Mouse (Mus musculus) cortical plate, adult 2 months (tissue): Measurements from ENCODE around the gene Kctd15. TPM values are rescaled to one million over a fixed set of nuclear protein-coding genes. Genes with fewer than 3 reads are reported as not detected.
A peak's percentile ranks its signal among the peaks of the same experiment; 100 is the strongest.

ENCODE experiments used
- H3K27ac ChIP-seq: fragments of 200-500 bp; 2 replicates; pipeline ENCODE4 v1.5.1; 2012; ENCODE audit warnings: low read length, control low read depth, inconsistent platforms; ENCODE audit not compliant: insufficient read depth
- H3K4me1 ChIP-seq: fragments of 200-500 bp; 2 replicates; pipeline ENCODE4 v1.6.1; 2011; ENCODE audit warnings: low read length; ENCODE audit not compliant: control insufficient read depth, insufficient read depth
- H3K4me3 ChIP-seq: fragments of 200-500 bp; 2 replicates; pipeline ENCODE4 v1.5.1; 2011; ENCODE audit warnings: mild to moderate bottlenecking, low read length, control low read depth; ENCODE audit not compliant: insufficient read depth
- CTCF ChIP-seq: fragments of 200-500 bp; IDR thresholded peaks from 2 replicates; pipeline ENCODE4 v1.5.1; 2011; ENCODE audit warnings: mild to moderate bottlenecking, control low read depth, low read length; ENCODE audit not compliant: insufficient read depth; ENCODE audit errors: extremely low read depth
- POLR2A ChIP-seq: fragments of 200-500 bp; IDR thresholded peaks from 2 replicates; pipeline ENCODE4 v1.6.1; 2011; ENCODE audit warnings: mild to moderate bottlenecking, low read length, control low read depth; ENCODE audit not compliant: insufficient read depth; ENCODE audit errors: extremely low read depth
- polyA plus RNA-seq: library from polyadenylated mRNA; depleted of rRNA; stranded (reverse); fragments of >200 nt; gene quantifications from 2 replicates; pipeline ENCODE4 v1.2.3, GENCODE M21; 2012

Kctd15 gene
- polyA plus RNA-seq, 1 experiment: 19.6 TPM

DNA sequence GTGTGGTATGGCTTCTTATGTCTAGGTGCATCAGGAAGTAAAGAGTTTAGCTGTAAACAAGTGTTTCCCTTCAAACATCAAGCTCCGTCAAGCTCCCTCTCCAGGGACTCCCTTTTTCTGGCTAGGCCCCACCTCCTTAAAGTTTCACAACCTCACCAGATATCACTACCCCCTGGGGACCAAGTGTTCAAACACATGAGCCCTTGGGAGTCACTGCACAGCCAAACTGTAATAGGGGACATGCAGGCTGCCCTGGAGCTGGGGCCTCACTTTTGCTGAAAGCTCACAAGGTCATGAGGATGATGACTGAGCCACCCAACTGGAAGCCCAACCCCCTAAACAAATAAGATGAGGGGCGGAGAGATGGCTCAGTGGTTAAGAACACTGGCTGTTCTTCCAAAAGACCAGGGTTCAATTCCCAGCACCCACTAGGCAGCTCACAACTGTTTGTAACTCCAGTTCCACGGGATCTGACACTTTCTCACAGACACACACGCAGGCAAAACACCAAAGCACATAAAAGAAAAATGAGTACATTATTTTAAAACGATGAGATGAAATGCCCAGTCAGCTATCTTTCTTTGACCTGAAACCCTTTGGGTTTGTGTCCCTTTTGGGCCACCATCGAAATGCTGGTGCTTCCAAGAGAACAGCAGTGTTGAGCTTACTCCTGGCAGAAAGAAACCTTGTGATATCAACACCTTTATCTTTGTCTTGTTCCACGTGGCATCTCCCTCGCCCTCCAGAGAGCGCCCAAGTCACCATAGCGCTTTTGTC, 23.4 kb downstream of the Kctd15 start:
- no peak overlapping the region for H3K4me3 ChIP-seq
- no peak overlapping the region for H3K27ac ChIP-seq
- no peak for TF ChIP-seq POLR2A
- no peak for TF ChIP-seq CTCF

GRCm38 (mm10) chr7:34630211-34631085, 26.1 kb downstream of the Kctd15 start:
- Histone ChIP-seq H3K4me1 (no peaks in the 10 kb centered on the region), H3K27ac (no peak overlapping the region), H3K4me3 (0 out of 2 replicates have a peak overlapping the region, but pooled peaks have one; percentile 13)
- TF ChIP-seq CTCF: peak; percentile 8; the same call in 1 of the 2 replicates
- no peak for TF ChIP-seq POLR2A

More for the DNA sequence above, 23.4 kb downstream of the Kctd15 start:
- H3K4me1 ChIP-seq: no peaks in the 10 kb centered on the region

DNA sequence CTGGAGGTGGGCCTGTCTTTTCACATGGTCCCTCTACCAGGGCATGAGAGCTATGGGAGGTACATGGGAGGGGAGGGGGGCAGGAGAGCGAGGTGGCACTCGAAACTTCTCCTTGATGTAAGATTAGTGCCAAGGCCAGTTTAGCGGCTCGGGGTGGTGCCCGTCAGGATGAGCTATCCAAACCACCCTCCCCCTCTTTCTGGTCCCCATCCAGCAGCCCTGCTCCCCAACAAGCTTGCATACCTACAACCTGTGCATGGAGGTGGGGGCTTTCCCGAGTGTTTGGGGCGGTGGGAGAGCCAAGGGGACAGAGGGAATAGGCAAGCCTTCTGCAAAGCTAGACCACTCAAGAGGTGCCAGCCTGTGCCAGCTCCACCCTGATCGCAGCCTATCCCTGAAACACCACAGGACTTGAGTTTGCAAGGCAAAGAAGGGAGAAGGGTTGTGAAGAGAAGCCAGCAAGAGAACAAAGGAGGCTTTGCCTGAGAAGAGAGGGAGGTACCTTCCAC, 26.8 kb downstream of the Kctd15 start:
- Histone ChIP-seq H3K27ac (no peak overlapping the region), H3K4me1 (no peaks in the 10 kb centered on the region), H3K4me3 (no peak overlapping the region)
- TF ChIP-seq CTCF (no peak), POLR2A (no peak)

- Histone ChIP-seq H3K4me1 (no peaks in the 10 kb centered on the region), H3K27ac (no peak overlapping the region), H3K4me3 (no peak overlapping the region)
- no peak for TF ChIP-seq CTCF
- TF ChIP-seq POLR2A: no peak
Measured at GRCm38 (mm10) chr7:34620411-34620810, 36.1 kb downstream of the Kctd15 start.

GRCm38 (mm10) chr7:34618141-34618890, 38.2 kb downstream of the Kctd15 start:
- no peaks in the 10 kb centered on the region for H3K4me1 ChIP-seq
- H3K27ac ChIP-seq: no peak overlapping the region
- TF ChIP-seq CTCF (no peak), POLR2A (no peak)
- H3K4me3 ChIP-seq: no peak overlapping the region

- Histone ChIP-seq H3K4me3 (no peak overlapping the region), H3K27ac (no peak overlapping the region), H3K4me1 (no peaks in the 10 kb centered on the region)
- TF ChIP-seq CTCF (no peak), POLR2A (no peak)
Measured at GRCm38 (mm10) chr7:34616275-34616674, 40.3 kb downstream of the Kctd15 start.

GRCm38 (mm10) chr7:34610445-34610844, 46.1 kb downstream of the Kctd15 start:
- Histone ChIP-seq H3K4me1 (no peaks in the 10 kb centered on the region), H3K27ac (no peak overlapping the region), H3K4me3 (no peak overlapping the region)
- TF ChIP-seq CTCF (no peak), POLR2A (no peak)

GRCm38 (mm10) chr7:34607334-34607970, 49.1 kb downstream of the Kctd15 start:
- H3K4me3 ChIP-seq: no peak overlapping the region
- H3K4me1 ChIP-seq: no peaks in the 10 kb centered on the region
- no peak for TF ChIP-seq POLR2A
- no peak for TF ChIP-seq CTCF
- no peak overlapping the region for H3K27ac ChIP-seq

DNA sequence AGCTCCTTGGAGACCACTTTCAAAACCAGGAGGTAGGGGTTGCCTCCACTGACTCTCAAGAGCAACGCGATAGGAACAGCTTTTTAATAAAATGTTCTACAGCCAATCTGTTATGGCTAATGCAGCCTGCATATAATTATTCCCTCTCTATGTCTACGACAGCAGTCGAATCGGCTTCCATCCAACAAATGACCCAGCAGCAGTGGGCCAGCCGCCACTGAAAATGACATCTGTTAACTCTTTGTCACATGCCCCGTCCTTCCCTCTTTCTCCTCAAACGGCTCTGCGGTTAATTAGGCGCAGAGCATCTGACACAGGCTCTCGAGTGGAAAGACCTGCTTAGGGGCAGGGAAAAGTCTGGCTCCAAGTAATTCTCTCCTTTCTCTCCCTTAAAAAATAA, 49.8 kb downstream of the Kctd15 start:
- H3K27ac ChIP-seq: no peak overlapping the region
- H3K4me3 ChIP-seq: no peak overlapping the region
- TF ChIP-seq POLR2A: no peak
- TF ChIP-seq CTCF: no peak

More for the DNA sequence above, 49.8 kb downstream of the Kctd15 start:
- no peaks in the 10 kb centered on the region for H3K4me1 ChIP-seq
